Mouse (Mus musculus) forebrain, embryonic 12.5 days (tissue): Measurements from ENCODE around the gene Rnf166. TPM values are rescaled to one million over a fixed set of nuclear protein-coding genes. Genes with fewer than 3 reads are reported as not detected.
A peak's percentile ranks its signal among the peaks of the same experiment; 100 is the strongest.

Experiments
- ATAC-seq: fragments of 200-750 bp; cut with Nextera tagmentation; 2 replicates; pipeline ENCODE4 v1.8.0; 2017; ENCODE audit warnings: moderate TSS enrichment; ENCODE audit not compliant: low FRiP score
- H3K27ac ChIP-seq: fragments of 300-500 bp; sonication (generic); 2 replicates; pipeline ENCODE4 v1.5.1; 2016; ENCODE audit warnings: mild to moderate bottlenecking
- H3K27me3 ChIP-seq: fragments of 300-500 bp; sonication (generic); 2 replicates; pipeline ENCODE4 v1.6.1; 2016; ENCODE audit warnings: mild to moderate bottlenecking
- H3K36me3 ChIP-seq: fragments of 300-500 bp; sonication (generic); replicated peaks from 2 replicates; pipeline ENCODE4 v1.6.1; 2016; ENCODE audit warnings: mild to moderate bottlenecking
- H3K4me1 ChIP-seq: fragments of 300-500 bp; sonication (generic); 2 replicates; pipeline ENCODE4 v1.6.1; 2016
- H3K4me2 ChIP-seq: fragments of 300-500 bp; sonication (generic); 2 replicates; pipeline ENCODE4 v1.6.1; 2016; ENCODE audit warnings: mild to moderate bottlenecking, moderate library complexity
- H3K4me3 ChIP-seq: fragments of 300-500 bp; sonication (generic); replicated peaks from 2 replicates; pipeline ENCODE4 v1.5.1; 2016; ENCODE audit warnings: mild to moderate bottlenecking
- H3K9ac ChIP-seq: fragments of 300-500 bp; sonication (generic); 2 replicates; pipeline ENCODE4 v1.6.1; 2016; ENCODE audit warnings: mild to moderate bottlenecking
- H3K9me3 ChIP-seq: fragments of 300-500 bp; sonication (generic); 2 replicates; pipeline ENCODE4 v1.6.1; 2016
- WGBS: fragments of 180-500 bp; shearing (Covaris S2); methylation state at CpG from one replicate; pipeline ENCODE4 v1.1.7; 2016; 5-methylcytosine and 5-hydroxymethylcytosine counted together
- polyA plus RNA-seq: library from polyadenylated mRNA; unstranded; fragments of >200 nt; fragmentation: Nextera tagmentation; extraction: Ambion mirVana; gene quantifications from 2 replicates; pipeline ENCODE4 v1.2.1, GENCODE M21; 2016

Gene Rnf166
- polyA plus RNA-seq = 35.1 and 35.4 TPM in 2 replicates

DNA sequence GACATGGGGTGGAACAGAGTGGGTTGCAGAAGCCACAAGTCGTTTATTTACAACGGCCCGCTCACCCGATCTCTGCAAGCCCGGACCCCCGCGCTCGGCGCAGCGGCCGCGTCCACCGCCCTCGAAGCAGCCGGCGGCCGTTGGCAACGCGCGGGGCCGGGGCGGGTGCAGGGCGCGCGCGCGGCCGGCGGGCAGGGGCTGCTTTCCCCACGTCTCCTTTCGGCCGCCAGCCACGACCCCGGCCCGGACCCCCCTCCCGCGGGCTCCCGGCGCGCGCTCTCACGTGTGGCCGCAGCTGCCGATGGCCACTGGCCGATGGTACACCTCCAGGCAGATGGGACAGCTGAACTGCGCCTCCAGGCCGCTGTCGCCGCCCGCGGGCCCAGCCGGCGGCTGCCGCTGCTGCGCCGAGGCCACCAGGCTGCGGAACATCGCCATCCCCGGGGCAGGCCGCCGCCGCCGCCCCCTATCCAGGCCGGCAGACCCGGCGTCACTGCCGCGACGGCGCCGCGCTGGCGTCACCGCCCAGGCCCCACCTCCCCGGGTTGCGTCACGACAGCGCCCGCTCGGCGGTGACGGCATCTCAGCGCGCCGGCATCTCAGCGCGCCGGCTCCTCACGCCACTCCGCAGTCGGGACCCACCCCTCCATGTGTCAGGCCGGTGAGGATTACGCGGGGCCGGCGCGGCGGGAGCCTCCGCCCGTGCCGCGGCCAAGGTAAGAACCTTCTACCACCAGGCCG lies at the start of gene Rnf166, which contains the start of gene Ctu2:
Rnf166 (minus strand) TSS at position 485 of the 741 bp plus-strand sequence.
Ctu2 (plus strand) TSS at position 564 of the 741 bp plus-strand sequence.
- peak; percentile 95 for ATAC-seq
- WGBS = under 1% methylated on average over 103 of the region's 103 CpGs
- Histone ChIP-seq H3K4me2 (peak within 1 kb of the TSS; percentile 95), H3K9ac (peak within 1 kb of the TSS; percentile 91), H3K9me3 (no peaks in the 10 kb centered on the region), H3K27ac (peak within 1 kb of the TSS; percentile 82), H3K36me3 (peaks cover 51% of the 10 kb centered on the region), H3K4me1 (peaks cover 25% of the 10 kb centered on the region), H3K27me3 (no peaks in the 10 kb centered on the region), H3K4me3 (peak within 1 kb of the TSS; percentile 96)

DNA sequence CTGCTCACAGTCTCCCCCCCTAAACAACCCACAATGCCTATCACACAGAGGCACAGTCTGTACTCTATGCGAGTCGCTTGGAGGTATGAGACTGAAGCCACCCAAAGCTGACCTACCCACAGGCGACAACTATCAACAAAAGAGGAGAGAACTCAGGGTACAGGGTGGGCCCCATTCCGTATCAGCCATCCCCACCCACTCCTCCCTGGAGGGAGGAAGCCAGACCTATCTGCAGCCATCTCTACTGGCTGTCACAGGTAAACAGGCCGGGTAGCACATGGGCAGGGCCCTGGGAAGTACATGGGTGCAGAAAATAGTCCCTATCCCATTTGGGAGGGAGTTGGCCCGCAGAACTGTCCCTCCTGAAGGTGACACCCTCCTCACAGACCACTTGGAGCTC lies 49.1 kb upstream of the Rnf166 start:
- H3K4me2 ChIP-seq = no peak overlapping the region
- peaks cover 25% of the 10 kb centered on the region for H3K4me1 ChIP-seq
- H3K27me3 ChIP-seq = peaks cover 34% of the 10 kb centered on the region
- H3K4me3 ChIP-seq = no peak overlapping the region
- no peaks in the 10 kb centered on the region for H3K36me3 ChIP-seq
- 72% methylated on average over 6 of the region's 6 CpGs for WGBS
- H3K9me3 ChIP-seq = no peaks in the 10 kb centered on the region
- no peak for ATAC-seq
- H3K9ac ChIP-seq = no peak overlapping the region
- no peak overlapping the region for H3K27ac ChIP-seq

- Histone ChIP-seq H3K4me2 (peak overlapping the region; percentile 35), H3K36me3 (no peaks in the 10 kb centered on the region), H3K9me3 (no peaks in the 10 kb centered on the region), H3K27ac (0 out of 2 replicates have a peak overlapping the region, but pooled peaks have one; percentile 43), H3K4me1 (peaks cover 25% of the 10 kb centered on the region), H3K9ac (no peak overlapping the region), H3K4me3 (no peak overlapping the region), H3K27me3 (peaks cover 34% of the 10 kb centered on the region)
- WGBS = 73% methylated on average over 6 of the region's 6 CpGs
- ATAC-seq = no peak; the same call in 1 of the 2 replicates
Measured at GRCm38 (mm10) chr8:122524506-122524905, 48.6 kb upstream of the Rnf166 start.

DNA sequence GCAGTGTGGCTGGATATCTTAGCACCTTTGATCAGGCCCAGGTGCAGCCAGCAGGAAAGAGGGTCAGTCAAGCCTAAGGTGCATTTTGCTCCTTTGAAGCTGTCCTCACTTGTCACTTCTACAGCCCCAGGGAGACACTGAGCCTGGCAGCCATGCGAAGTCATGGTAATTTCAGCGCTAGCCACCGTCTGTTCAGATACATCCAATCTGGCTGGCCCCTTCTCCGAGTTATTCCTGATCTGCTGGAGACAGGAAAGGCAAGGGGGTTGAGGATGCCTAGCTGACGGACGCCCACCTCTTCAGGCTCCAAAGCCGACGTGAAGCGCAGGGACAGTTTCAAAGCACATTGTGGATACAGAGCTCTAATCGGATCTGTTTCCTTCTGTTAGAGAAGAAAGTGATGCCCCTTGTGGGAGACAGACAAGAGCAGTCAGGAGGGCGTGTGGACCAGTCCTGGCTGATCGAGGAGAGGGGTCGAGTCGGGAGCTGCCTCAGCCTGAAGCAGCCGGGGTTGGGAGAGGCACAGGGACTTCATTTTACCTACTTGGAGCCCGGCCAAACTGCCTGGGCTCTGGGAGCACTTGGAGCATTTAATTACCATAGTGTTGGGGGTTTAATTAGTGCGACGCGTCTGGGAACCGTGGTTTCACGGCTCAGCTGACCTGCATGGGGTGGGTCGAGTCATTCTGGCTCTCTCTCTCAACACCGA lies 47.9 kb upstream of the Rnf166 start:
- WGBS = 16% methylated on average over 23 of the region's 23 CpGs
- peaks cover 25% of the 10 kb centered on the region for H3K4me1 ChIP-seq
- ATAC-seq = peak; percentile 87
- no peak overlapping the region; the same call in 1 of the 2 replicates for H3K9ac ChIP-seq
- no peaks in the 10 kb centered on the region for H3K36me3 ChIP-seq
- peak overlapping the region; percentile 43 for H3K27ac ChIP-seq
- H3K4me3 ChIP-seq = 0 out of 2 replicates have a peak overlapping the region, but pooled peaks have one; percentile 3
- H3K9me3 ChIP-seq = no peaks in the 10 kb centered on the region
- peaks cover 34% of the 10 kb centered on the region for H3K27me3 ChIP-seq
- peak overlapping the region; percentile 35 for H3K4me2 ChIP-seq

- peak overlapping the region; percentile 35 for H3K4me2 ChIP-seq
- ATAC-seq = no peak
Measured at GRCm38 (mm10) chr8:122522796-122523651, 47.2 kb upstream of the Rnf166 start.

GRCm38 (mm10) chr8:122520611-122521010 lies 44.7 kb upstream of the Rnf166 start:
- Histone ChIP-seq H3K9ac (no peak overlapping the region), H3K4me2 (no peak overlapping the region), H3K4me1 (peaks cover 39% of the 10 kb centered on the region), H3K27me3 (peaks cover 21% of the 10 kb centered on the region), H3K36me3 (no peaks in the 10 kb centered on the region), H3K9me3 (no peaks in the 10 kb centered on the region), H3K27ac (no peak overlapping the region), H3K4me3 (no peak overlapping the region)
- ATAC-seq = no peak
- 75% methylated on average over 11 of the region's 11 CpGs for whole genome bisulfite sequencing

More at GRCm38 (mm10) chr8:122522796-122523651, 47.2 kb upstream of the Rnf166 start:
- Histone ChIP-seq H3K27me3 (peaks cover 34% of the 10 kb centered on the region), H3K9me3 (no peaks in the 10 kb centered on the region), H3K4me3 (no peak overlapping the region), H3K9ac (no peak overlapping the region; the same call in 1 of the 2 replicates), H3K4me1 (peaks cover 27% of the 10 kb centered on the region), H3K27ac (peak overlapping the region; percentile 43), H3K36me3 (no peaks in the 10 kb centered on the region)
- WGBS = 60% methylated on average over 14 of the region's 14 CpGs

GRCm38 (mm10) chr8:122517541-122518190 lies 41.8 kb upstream of the Rnf166 start:
- H3K36me3 ChIP-seq = no peaks in the 10 kb centered on the region
- H3K4me3 ChIP-seq = no peak overlapping the region
- no peak overlapping the region; the same call in 1 of the 2 replicates for H3K4me2 ChIP-seq
- H3K27ac ChIP-seq = no peak overlapping the region; the same call in 1 of the 2 replicates
- H3K27me3 ChIP-seq = peaks cover 1% of the 10 kb centered on the region; the same call in 1 of the 2 replicates
- ATAC-seq = no peak
- H3K9me3 ChIP-seq = no peaks in the 10 kb centered on the region
- peaks cover 14% of the 10 kb centered on the region for H3K4me1 ChIP-seq
- 32% methylated on average over 6 of the region's 6 CpGs for WGBS
- 0 out of 2 replicates have a peak overlapping the region, but pooled peaks have one; percentile 7 for H3K9ac ChIP-seq

- Histone ChIP-seq H3K9me3 (no peaks in the 10 kb centered on the region), H3K27ac (no peak overlapping the region), H3K27me3 (no peaks in the 10 kb centered on the region), H3K4me1 (peaks cover 14% of the 10 kb centered on the region), H3K9ac (no peak overlapping the region), H3K4me2 (no peak overlapping the region), H3K36me3 (no peaks in the 10 kb centered on the region), H3K4me3 (no peak overlapping the region)
- 92% methylated on average over 14 of the region's 14 CpGs for WGBS
- no peak for ATAC-seq
Measured at GRCm38 (mm10) chr8:122515699-122516098, 39.8 kb upstream of the Rnf166 start.

DNA sequence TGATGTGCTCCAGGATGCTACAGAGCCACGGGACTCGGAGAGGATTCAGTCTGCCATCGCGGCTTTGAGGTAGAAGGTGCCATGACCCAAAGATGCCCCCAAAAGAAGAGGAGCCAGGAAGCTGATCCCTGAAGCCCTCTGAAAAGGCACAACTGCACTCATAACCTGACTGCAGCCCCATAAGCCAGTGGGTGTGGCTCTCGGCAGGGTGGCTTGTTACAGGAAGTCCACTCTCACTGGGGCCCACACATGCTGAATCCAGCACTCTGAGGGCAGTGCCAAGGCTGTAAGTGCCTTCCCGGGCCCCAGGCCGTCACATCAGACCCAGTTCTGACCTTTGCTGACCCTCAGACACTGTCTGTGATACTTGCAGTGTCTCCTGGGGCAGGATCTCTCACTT lies 36.5 kb upstream of the Rnf166 start:
- no peak overlapping the region for H3K9ac ChIP-seq
- no peaks in the 10 kb centered on the region for H3K36me3 ChIP-seq
- H3K4me1 ChIP-seq = peaks cover 6% of the 10 kb centered on the region
- H3K4me3 ChIP-seq = no peak overlapping the region
- no peaks in the 10 kb centered on the region for H3K9me3 ChIP-seq
- 79% methylated on average over 7 of the region's 7 CpGs for WGBS
- H3K4me2 ChIP-seq = no peak overlapping the region
- H3K27me3 ChIP-seq = no peaks in the 10 kb centered on the region
- no peak overlapping the region for H3K27ac ChIP-seq
- ATAC-seq = no peak

- H3K9me3 ChIP-seq = no peaks in the 10 kb centered on the region
- no peak for ATAC-seq
- no peak overlapping the region for H3K27ac ChIP-seq
- no peak overlapping the region for H3K9ac ChIP-seq
- H3K4me3 ChIP-seq = no peak overlapping the region
- H3K36me3 ChIP-seq = no peaks in the 10 kb centered on the region
- 86% methylated on average over 16 of the region's 16 CpGs for WGBS
- H3K4me1 ChIP-seq = no peaks in the 10 kb centered on the region
- no peak overlapping the region for H3K4me2 ChIP-seq
- H3K27me3 ChIP-seq = no peaks in the 10 kb centered on the region
Measured at GRCm38 (mm10) chr8:122511552-122511951, 35.7 kb upstream of the Rnf166 start.

GRCm38 (mm10) chr8:122500856-122501255 lies 25.0 kb upstream of the Rnf166 start:
- no peaks in the 10 kb centered on the region for H3K4me1 ChIP-seq
- H3K9me3 ChIP-seq = no peaks in the 10 kb centered on the region
- no peak overlapping the region for H3K9ac ChIP-seq
- ATAC-seq = peak; percentile 65
- 37% methylated on average over 10 of the region's 10 CpGs for WGBS
- H3K27me3 ChIP-seq = no peaks in the 10 kb centered on the region
- no peaks in the 10 kb centered on the region for H3K36me3 ChIP-seq
- H3K4me2 ChIP-seq = no peak overlapping the region
- H3K27ac ChIP-seq = no peak overlapping the region
- no peak overlapping the region for H3K4me3 ChIP-seq
